Mouse (Mus musculus): ENCODE results near the gene Il15. TPM values are rescaled to one million over a fixed set of nuclear protein-coding genes. Genes with fewer than 3 reads are reported as not detected.

The Il15 gene
- polyA plus RNA-seq, 1 experiment from 2014 or later, result 2.7 TPM

GRCm38 (mm10) chr8:82346485-82346884 is 56.5 kb downstream of the Il15 start:
- no peak overlapping the region for H3K27ac ChIP-seq
- no peaks in the 10 kb centered on the region for H3K27me3 ChIP-seq (ENCODE audit: insufficient read depth, poor library complexity, severe bottlenecking)
- DNase-seq (ENCODE audit: low spot score), result no peak
- no peak overlapping the region for H3K4me3 ChIP-seq
- H3K4me1 ChIP-seq (replicated peaks), result no peaks in the 10 kb centered on the region
- H3K36me3 ChIP-seq, result no peaks in the 10 kb centered on the region
- H3K9me3 ChIP-seq, result no peaks in the 10 kb centered on the region
- WGBS, result 82% methylated on average over 3 of the region's 3 CpGs

DNA sequence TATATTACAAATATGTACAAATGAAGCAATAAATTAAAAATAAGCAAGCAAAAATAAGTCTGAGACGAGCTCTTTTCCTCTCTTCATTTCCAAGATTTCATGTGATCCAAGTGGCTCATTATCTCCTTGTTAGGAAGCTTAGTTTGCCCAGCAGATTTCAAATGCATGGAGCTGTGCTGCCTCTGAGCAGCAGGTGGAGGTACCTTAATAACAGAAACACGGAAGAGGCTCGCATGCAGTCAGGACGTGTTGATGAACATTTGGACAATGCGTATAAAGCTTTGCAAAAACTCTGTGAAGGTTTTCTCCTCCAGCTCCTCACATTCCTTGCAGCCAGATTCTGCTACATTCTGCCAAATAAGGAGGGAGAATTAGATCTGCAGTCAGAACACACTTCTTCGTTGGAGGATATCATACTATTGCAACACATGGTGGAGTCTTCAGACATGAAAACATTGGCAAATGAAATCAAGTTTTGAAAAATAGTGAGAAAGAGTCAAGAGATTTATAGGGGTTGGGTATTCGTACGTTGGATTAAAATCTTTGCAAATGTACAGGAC is 71.3 kb downstream of the Il15 start:
- no peak overlapping the region for H3K4me3 ChIP-seq
- 92% methylated on average over 8 of the region's 8 CpGs for WGBS
- H3K27ac ChIP-seq, result no peak overlapping the region
- H3K4me1 ChIP-seq (replicated peaks), result no peaks in the 10 kb centered on the region
- no peaks in the 10 kb centered on the region for H3K9me3 ChIP-seq
- DNase-seq (ENCODE audit: low spot score), result no peak
- no peaks in the 10 kb centered on the region for H3K27me3 ChIP-seq (ENCODE audit: insufficient read depth, poor library complexity, severe bottlenecking)
- no peaks in the 10 kb centered on the region for H3K36me3 ChIP-seq

DNA sequence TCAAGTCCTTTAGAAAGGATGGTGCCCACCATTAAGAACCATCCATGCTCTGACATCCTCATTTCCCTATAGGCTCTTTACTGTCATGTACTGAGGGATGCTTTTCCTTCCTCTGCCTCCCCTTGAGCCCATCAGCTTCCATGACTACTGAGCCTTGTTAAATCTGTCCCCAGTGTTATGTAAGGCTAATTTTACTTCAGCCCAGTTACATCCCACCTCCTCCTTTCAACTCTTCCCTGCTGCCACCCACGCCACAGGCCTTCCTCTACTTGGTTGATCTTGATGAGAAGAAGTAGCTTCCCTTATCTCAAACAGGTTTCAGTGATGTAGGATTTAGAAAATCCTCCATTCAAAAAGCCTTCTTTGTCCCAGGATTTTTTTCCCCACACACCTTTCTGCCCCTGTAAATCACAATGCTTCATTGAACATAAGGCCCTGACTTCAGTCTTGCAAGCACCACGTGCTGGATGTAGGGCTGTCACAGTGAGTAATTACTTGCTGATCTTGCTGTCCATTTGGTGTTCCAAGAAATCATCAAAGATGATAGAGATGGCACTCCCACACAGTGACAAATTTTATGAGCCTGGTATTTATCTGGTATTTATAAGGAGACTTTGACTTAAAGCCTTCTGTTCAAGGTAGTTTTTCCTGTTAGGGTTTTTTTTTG is 74.9 kb downstream of the Il15 start:
- DNase-seq (ENCODE audit: low spot score), result no peak
- Histone ChIP-seq H3K4me1 (replicated peaks) (no peaks in the 10 kb centered on the region), H3K36me3 (no peaks in the 10 kb centered on the region), H3K27me3 (ENCODE audit: insufficient read depth, poor library complexity, severe bottlenecking) (no peaks in the 10 kb centered on the region), H3K9me3 (no peaks in the 10 kb centered on the region), H3K4me3 (no peak overlapping the region), H3K27ac (no peak overlapping the region)
- 70% methylated on average over 2 of the region's 2 CpGs for WGBS

- 81% methylated on average over 1 of the region's 1 CpGs for WGBS
These were observed 77.0 kb downstream of the Il15 start for GRCm38 (mm10) chr8:82326061-82326460.

GRCm38 (mm10) chr8:82325586-82325985 is 77.4 kb downstream of the Il15 start:
- Histone ChIP-seq H3K27ac (no peak overlapping the region), H3K27me3 (ENCODE audit: insufficient read depth, poor library complexity, severe bottlenecking) (no peaks in the 10 kb centered on the region), H3K36me3 (no peaks in the 10 kb centered on the region), H3K4me1 (replicated peaks) (no peaks in the 10 kb centered on the region), H3K4me3 (no peak overlapping the region), H3K9me3 (no peaks in the 10 kb centered on the region)
- 83% methylated on average over 6 of the region's 6 CpGs for WGBS
- no peak for DNase-seq (ENCODE audit: low spot score)

More at GRCm38 (mm10) chr8:82326061-82326460, 77.0 kb downstream of the Il15 start:
- H3K9me3 ChIP-seq, result no peaks in the 10 kb centered on the region
- no peaks in the 10 kb centered on the region for H3K36me3 ChIP-seq
- no peaks in the 10 kb centered on the region for H3K27me3 ChIP-seq (ENCODE audit: insufficient read depth, poor library complexity, severe bottlenecking)
- H3K27ac ChIP-seq, result no peak overlapping the region
- no peak overlapping the region for H3K4me3 ChIP-seq
- no peak for DNase-seq (ENCODE audit: low spot score)
- no peaks in the 10 kb centered on the region for H3K4me1 ChIP-seq (replicated peaks)

- DNase-seq (ENCODE audit: low spot score), result no peak
- Histone ChIP-seq H3K27me3 (ENCODE audit: insufficient read depth, poor library complexity, severe bottlenecking) (no peaks in the 10 kb centered on the region), H3K36me3 (no peaks in the 10 kb centered on the region), H3K27ac (no peak overlapping the region), H3K4me3 (no peak overlapping the region), H3K9me3 (no peaks in the 10 kb centered on the region), H3K4me1 (replicated peaks) (no peaks in the 10 kb centered on the region)
- WGBS, result 88% methylated on average over 3 of the region's 3 CpGs
These were observed 85.6 kb downstream of the Il15 start for GRCm38 (mm10) chr8:82317446-82317845.

- no peaks in the 10 kb centered on the region for H3K9me3 ChIP-seq
- H3K36me3 ChIP-seq, result no peaks in the 10 kb centered on the region
- no peak overlapping the region for H3K27ac ChIP-seq
- 41% methylated on average over 1 of the region's 1 CpGs for WGBS
- DNase-seq (ENCODE audit: low spot score), result no peak
- no peaks in the 10 kb centered on the region for H3K4me1 ChIP-seq (replicated peaks)
- no peak overlapping the region for H3K4me3 ChIP-seq
- no peaks in the 10 kb centered on the region for H3K27me3 ChIP-seq (ENCODE audit: insufficient read depth, poor library complexity, severe bottlenecking)
These were observed 96.6 kb downstream of the Il15 start for GRCm38 (mm10) chr8:82306424-82306823.

GRCm38 (mm10) chr8:82296256-82296655 is 106.8 kb downstream of the Il15 start:
- H3K9me3 ChIP-seq, result no peaks in the 10 kb centered on the region
- no peaks in the 10 kb centered on the region for H3K27me3 ChIP-seq (ENCODE audit: insufficient read depth, poor library complexity, severe bottlenecking)
- 93% methylated on average over 2 of the region's 2 CpGs for WGBS
- DNase-seq (ENCODE audit: low spot score), result no peak
- no peaks in the 10 kb centered on the region for H3K36me3 ChIP-seq
- H3K4me3 ChIP-seq, result no peak overlapping the region
- no peak overlapping the region for H3K27ac ChIP-seq
- no peaks in the 10 kb centered on the region for H3K4me1 ChIP-seq (replicated peaks)

DNA sequence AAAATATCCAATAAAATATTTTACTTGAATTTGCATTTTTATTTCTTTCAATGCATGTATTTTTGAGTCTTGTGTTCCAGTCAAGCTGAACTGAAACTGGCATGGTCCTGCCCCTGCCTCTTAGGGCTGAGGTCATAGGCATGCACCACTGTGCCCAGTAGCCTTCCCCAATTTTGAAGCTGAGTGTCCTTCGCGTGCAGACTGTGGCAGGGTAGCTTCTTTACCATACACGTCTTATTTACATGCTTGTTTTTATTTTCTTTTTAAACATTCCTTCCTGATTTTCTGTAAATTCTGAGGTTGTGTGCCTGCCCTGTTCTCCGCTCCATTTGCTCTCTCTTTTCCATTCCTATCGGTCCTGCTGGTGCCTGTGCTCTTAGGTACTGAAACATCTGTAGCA is 111.4 kb downstream of the Il15 start:
- Histone ChIP-seq H3K4me1 (replicated peaks) (no peaks in the 10 kb centered on the region), H3K27ac (no peak overlapping the region), H3K36me3 (no peaks in the 10 kb centered on the region), H3K9me3 (no peaks in the 10 kb centered on the region), H3K4me3 (no peak overlapping the region), H3K27me3 (ENCODE audit: insufficient read depth, poor library complexity, severe bottlenecking) (no peaks in the 10 kb centered on the region)
- WGBS, result 92% methylated on average over 5 of the region's 5 CpGs
- no peak for DNase-seq (ENCODE audit: low spot score)

DNA sequence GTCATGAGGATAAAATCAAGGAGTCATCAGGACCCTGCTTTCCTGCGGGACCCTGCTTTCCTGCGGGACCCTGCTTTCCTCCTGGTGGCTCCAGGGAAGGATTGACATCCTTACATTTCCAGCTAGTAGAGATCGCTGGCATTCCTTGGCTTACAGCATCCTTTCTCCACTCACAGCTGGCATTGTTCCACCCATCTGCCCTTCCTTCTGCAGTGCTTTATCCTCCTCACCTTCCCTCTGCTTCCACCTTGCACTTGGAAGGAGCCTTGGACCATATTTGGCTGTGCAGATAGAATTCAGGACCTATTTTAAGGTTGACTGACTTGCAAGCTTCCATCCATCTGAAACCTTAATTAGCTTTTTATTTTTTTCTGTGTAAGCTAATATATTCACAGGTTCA is 117.2 kb downstream of the Il15 start:
- H3K27me3 ChIP-seq (ENCODE audit: insufficient read depth, poor library complexity, severe bottlenecking), result no peaks in the 10 kb centered on the region
- no peak overlapping the region for H3K4me3 ChIP-seq
- H3K36me3 ChIP-seq, result no peaks in the 10 kb centered on the region
- H3K4me1 ChIP-seq (replicated peaks), result no peaks in the 10 kb centered on the region
- no peak overlapping the region for H3K27ac ChIP-seq
- WGBS, result 90% methylated on average over 3 of the region's 3 CpGs
- no peak for DNase-seq (ENCODE audit: low spot score)
- no peaks in the 10 kb centered on the region for H3K9me3 ChIP-seq

GRCm38 (mm10) chr8:82281995-82282394 is 121.0 kb downstream of the Il15 start:
- Histone ChIP-seq H3K9me3 (no peaks in the 10 kb centered on the region), H3K36me3 (no peaks in the 10 kb centered on the region), H3K27ac (no peak overlapping the region), H3K4me3 (no peak overlapping the region), H3K4me1 (replicated peaks) (no peaks in the 10 kb centered on the region), H3K27me3 (ENCODE audit: insufficient read depth, poor library complexity, severe bottlenecking) (no peaks in the 10 kb centered on the region)
- no peak for DNase-seq (ENCODE audit: low spot score)
- 86% methylated on average over 5 of the region's 5 CpGs for WGBS
